Mouse (Mus musculus): ENCODE results near the gene Olfr787.

- no peak for TF ChIP-seq CTCF (IDR thresholded peaks at IDR 0.05; ENCODE audit: low read depth, low read length)
- TF ChIP-seq GATA1 (IDR thresholded peaks at IDR 0.05; ENCODE audit: borderline replicate concordance, low read length), result no peak
- no peak for TF ChIP-seq GATA2 (IDR thresholded peaks at IDR 0.05; ENCODE audit: borderline replicate concordance, low read depth, low read length)
- no peak for TF ChIP-seq POLR2AphosphoS5 (IDR thresholded peaks at IDR 0.05; ENCODE audit: insufficient replicate concordance, low read depth, low read length)
These were observed 9.0 kb downstream of the Olfr787 start, which contains the start of gene Olfr788 for GRCm38 (mm10) chr10:129470698-129471097.
